Mouse (Mus musculus) CH12.LX (cell line): Measurements from ENCODE around the gene Galnt3. TPM values are rescaled to one million over a fixed set of nuclear protein-coding genes. Genes with fewer than 3 reads are reported as not detected.

Source experiments
- DNase-seq: peaks from one replicate; pipeline ENCODE4 v3.0.0-alpha.2; 2013; ENCODE audit errors: extremely low read depth
- H3K27ac ChIP-seq: 2 replicates; pipeline ENCODE4 v1.5.1; 2012; ENCODE audit warnings: low read depth, mild to moderate bottlenecking, control low read depth, moderate library complexity; ENCODE audit not compliant: insufficient read depth
- H3K27me3 ChIP-seq: replicated peaks from 2 replicates; pipeline ENCODE3; 2012; ENCODE audit warnings: inconsistent platforms
- H3K36me3 ChIP-seq, 2 experiments: replicated peaks in 1 of 2; 2 replicates each; pipeline versions ENCODE3 to v1.6.1; 2012; ENCODE audit warnings: inconsistent platforms in 1 of 2, low read length in 1 of 2, mild to moderate bottlenecking in 1 of 2, mixed read lengths in 1 of 2, moderate library complexity in 1 of 2; ENCODE audit not compliant: control insufficient read depth in 1 of 2, insufficient read depth in 1 of 2
- H3K4me1 ChIP-seq, 2 experiments: 2 replicates each; pipeline ENCODE4 v1.6.1; 2012; ENCODE audit warnings: inconsistent platforms in 1 of 2, moderate library complexity in 1 of 2; ENCODE audit not compliant: insufficient read depth in 2 of 2, control insufficient read depth in 1 of 2
- H3K4me2 ChIP-seq: 2 replicates; pipeline ENCODE4 v1.6.1; 2012; ENCODE audit warnings: low read depth, mild to moderate bottlenecking, control low read depth; ENCODE audit not compliant: poor library complexity, insufficient read depth, severe bottlenecking
- H3K4me3 ChIP-seq, 3 experiments: fragments of 150-350 bp in 1 of 3; sonication (generic) in 1 of 3; replicated peaks in 1 of 3; 2 replicates each; pipeline versions ENCODE3 to v1.5.1; 2011 to 2012; ENCODE audit warnings: low read depth in 2 of 3, low read length in 2 of 3, mild to moderate bottlenecking in 2 of 3, moderate library complexity in 2 of 3, control low read depth in 1 of 3, improper control_type of control experiment in 1 of 3, inconsistent platforms in 1 of 3, mixed read lengths in 1 of 3; ENCODE audit not compliant: poor library complexity in 1 of 3
- H3K79me2 ChIP-seq: replicated peaks from 2 replicates; pipeline ENCODE4 v1.6.1; 2012; ENCODE audit warnings: mild to moderate bottlenecking, moderate library complexity; ENCODE audit not compliant: control insufficient read depth, poor library complexity, insufficient read depth, severe bottlenecking; ENCODE audit errors: extremely low read depth
- H3K9ac ChIP-seq: 2 replicates; pipeline ENCODE4 v1.6.1; 2012; ENCODE audit warnings: low read depth, mild to moderate bottlenecking, control low read depth, moderate library complexity; ENCODE audit not compliant: insufficient read depth
- H3K9me3 ChIP-seq: replicated peaks from 2 replicates; pipeline ENCODE3; 2012; ENCODE audit warnings: low read length, inconsistent platforms, mixed read lengths
- BHLHE40 ChIP-seq: IDR thresholded peaks from 2 replicates; pipeline ENCODE4 v1.6.1; 2011; ENCODE audit warnings: mild to moderate bottlenecking, low read depth, low read length, improper control_type of control experiment
- CTCF ChIP-seq, 2 experiments: IDR thresholded peaks in 1 of 2; conservative IDR thresholded peaks in 1 of 2; 2 replicates each; pipeline ENCODE4 v1.5.1; 2011 to 2012; ENCODE audit warnings: low read depth in 2 of 2, low read length in 2 of 2, improper control_type of control experiment in 1 of 2, inconsistent platforms in 1 of 2, mild to moderate bottlenecking in 1 of 2, moderate library complexity in 1 of 2
- ELF1 ChIP-seq: IDR thresholded peaks from 2 replicates; pipeline ENCODE4 v1.6.1; 2014; ENCODE audit warnings: low read depth, mild to moderate bottlenecking, inconsistent platforms, low read length, improper control_type of control experiment
- GABPA ChIP-seq: IDR thresholded peaks from 2 replicates; pipeline ENCODE4 v1.6.1; 2012; ENCODE audit warnings: low read depth, low read length, improper control_type of control experiment, inconsistent platforms; ENCODE audit not compliant: insufficient replicate concordance
- HCFC1 ChIP-seq: IDR thresholded peaks from 2 replicates; pipeline ENCODE4 v1.6.1; 2012; ENCODE audit warnings: low read depth, mild to moderate bottlenecking, inconsistent platforms, low read length, improper control_type of control experiment
- IRF4 ChIP-seq: IDR thresholded peaks from 2 replicates; pipeline ENCODE4 v1.6.1; 2014; ENCODE audit warnings: low read depth, mild to moderate bottlenecking, inconsistent platforms, low read length, improper control_type of control experiment
- KAT2A ChIP-seq: IDR thresholded peaks from 2 replicates; pipeline ENCODE4 v1.6.1; 2012; ENCODE audit warnings: low read length, improper control_type of control experiment, inconsistent platforms; ENCODE audit not compliant: insufficient replicate concordance
- MAX ChIP-seq: IDR thresholded peaks from 2 replicates; pipeline ENCODE4 v1.6.1; 2011; ENCODE audit warnings: low read length, improper control_type of control experiment
- MAZ ChIP-seq: IDR thresholded peaks from 2 replicates; pipeline ENCODE4 v1.6.1; 2012; ENCODE audit warnings: low read depth, mild to moderate bottlenecking, inconsistent platforms, low read length, improper control_type of control experiment, moderate library complexity
- MEF2A ChIP-seq: IDR thresholded peaks from 2 replicates; pipeline ENCODE4 v1.6.1; 2014; ENCODE audit warnings: low read depth, mild to moderate bottlenecking, inconsistent platforms, low read length, improper control_type of control experiment, borderline replicate concordance
- MXI1 ChIP-seq: IDR thresholded peaks from 2 replicates; pipeline ENCODE4 v1.6.1; 2011; ENCODE audit warnings: mild to moderate bottlenecking, low read depth, low read length, improper control_type of control experiment
- MYC ChIP-seq: IDR thresholded peaks from 2 replicates; pipeline ENCODE4 v1.6.1; 2011; ENCODE audit warnings: low read depth, mild to moderate bottlenecking, improper control_type of control experiment, low read length
- NRF1 ChIP-seq: IDR thresholded peaks from 2 replicates; pipeline ENCODE4 v1.6.1; 2014; ENCODE audit warnings: low read depth, mild to moderate bottlenecking, inconsistent platforms, low read length, improper control_type of control experiment, moderate library complexity
- RAD21 ChIP-seq: IDR thresholded peaks from 2 replicates; pipeline ENCODE4 v1.6.1; 2011; ENCODE audit warnings: low read depth, mild to moderate bottlenecking, low read length, improper control_type of control experiment, moderate library complexity
- RCOR1 ChIP-seq: conservative IDR thresholded peaks from 2 replicates; pipeline ENCODE4 v1.6.1; 2012; ENCODE audit warnings: low read depth, mild to moderate bottlenecking, inconsistent platforms, low read length, improper control_type of control experiment
- SMC3 ChIP-seq: IDR thresholded peaks from 2 replicates; pipeline ENCODE4 v1.6.1; 2011; ENCODE audit warnings: low read depth, low read length, improper control_type of control experiment
- UBTF ChIP-seq: IDR thresholded peaks from 2 replicates; pipeline ENCODE4 v1.6.1; 2012; ENCODE audit warnings: low read depth, mild to moderate bottlenecking, inconsistent platforms, low read length, improper control_type of control experiment, moderate library complexity
- ZKSCAN1 ChIP-seq: IDR thresholded peaks from 2 replicates; pipeline ENCODE4 v1.6.1; 2012; ENCODE audit warnings: low read depth, inconsistent platforms, low read length, improper control_type of control experiment, borderline replicate concordance
- dilution Hi-C: fragments of 300-500 bp; cut with MboI; formaldehyde crosslinking; loops from 2 replicates; pipeline ENCODE4 v1.14.3; 2020; ENCODE audit warnings: low sequenced_read_pairs; ENCODE audit not compliant: extremely low pct_unique_long_range_greater_than_20kb, extremely low pct_ligation_motif_present
- in situ Hi-C: fragments of 300-500 bp; cut with MboI; formaldehyde crosslinking; loops from 3 replicates; pipeline ENCODE4 v1.14.3; 2019; ENCODE audit warnings: low sequenced_read_pairs, low pct_ligation_motif_present, low pct_unique_long_range_greater_than_20kb, mixed read lengths
- polyA plus RNA-seq: library from polyadenylated mRNA; unstranded; fragments of >175 nt; gene quantifications from 2 replicates; pipeline ENCODE4 v1.2.1, GENCODE M21; 2012; ENCODE audit warnings: low read depth; ENCODE audit not compliant: insufficient read length
- total RNA-seq, 2 experiments: library from RNA; depleted of rRNA; stranded (reverse); fragments of 300-350 nt in 1 of 2; fragments of >200 nt in 1 of 2; gene quantifications; 2 replicates each; pipeline ENCODE4 v1.2.3; 2012 to 2014

The Galnt3 gene
- total and polyA plus RNA-seq, 3 experiments, result 0.55 to 0.76 TPM; not detected in 1

- Histone ChIP-seq H3K27ac (no peak overlapping the region), H3K4me2 (no peak overlapping the region), H3K79me2 (no peaks in the 10 kb centered on the region), H3K9ac (no peak overlapping the region), H3K4me1 (no peaks in the 10 kb centered on the region), H3K27me3 (no peaks in the 10 kb centered on the region), H3K36me3 (no peaks in the 10 kb centered on the region), H3K9me3 (peaks cover 3% of the 10 kb centered on the region), H3K4me3 (no peak overlapping the region)
- DNase-seq, result no peak
- TF ChIP-seq ELF1 (no peak), KAT2A (no peak), CTCF (conservative IDR thresholded peaks at IDR 0.05 in 1 of 2, IDR thresholded peaks at IDR 0.05 in 1 of 2; ENCODE audit: low read depth in 2 of 2, low read length in 2 of 2) (no peak), BHLHE40 (no peak), IRF4 (no peak), RAD21 (no peak)
- dilution Hi-C loops (no loop called here), in situ Hi-C loops (no loop called here)
Observed at GRCm38 (mm10) chr2:66150531-66150930, 25.7 kb upstream of the Galnt3 start.

GRCm38 (mm10) chr2:66148654-66149230 is 23.9 kb upstream of the Galnt3 start:
- in situ Hi-C loops (no loop called here), dilution Hi-C loops (no loop called here)
- no peak overlapping the region for H3K27ac ChIP-seq
- H3K27me3 ChIP-seq, result no peaks in the 10 kb centered on the region
- no peak for DNase-seq
- TF ChIP-seq UBTF, result no peak
- no peak for TF ChIP-seq GABPA
- no peak for TF ChIP-seq HCFC1
- no peak for TF ChIP-seq ZKSCAN1
- TF ChIP-seq MXI1, result no peak
- no peak for TF ChIP-seq MAZ
- TF ChIP-seq SMC3, result no peak
- no peak for TF ChIP-seq RCOR1
- TF ChIP-seq RAD21, result no peak
- no peak for TF ChIP-seq MAX
- no peak for TF ChIP-seq MYC
- no peak for TF ChIP-seq NRF1
- TF ChIP-seq MEF2A, result no peak
- H3K9ac ChIP-seq, result no peak overlapping the region
- H3K4me3 ChIP-seq, result no peak overlapping the region
- H3K79me2 ChIP-seq, result no peaks in the 10 kb centered on the region
- H3K4me1 ChIP-seq, result no peaks in the 10 kb centered on the region
- H3K4me2 ChIP-seq, result peak overlapping the region; percentile 67; the same call in 1 of the 2 replicates
- H3K36me3 ChIP-seq, result no peaks in the 10 kb centered on the region
- H3K9me3 ChIP-seq, result peaks cover 3% of the 10 kb centered on the region
